Mouse (Mus musculus) 3T3-L1 (cell line): ENCODE measurements at regions not wholly inside any gene's neighbourhood (a gene's known extent, or its start where the extent isn't known, plus 50 kb on each side); places are given as distances from the start of the nearest gene placed in this dataset.
A peak's percentile ranks its signal among the peaks of the same experiment; 100 is the strongest.

Experiments
- DNase-seq: peaks from one replicate; pipeline ENCODE4 v3.0.0-alpha.2; 2015; ENCODE audit warnings: low read depth, low spot score

DNA sequence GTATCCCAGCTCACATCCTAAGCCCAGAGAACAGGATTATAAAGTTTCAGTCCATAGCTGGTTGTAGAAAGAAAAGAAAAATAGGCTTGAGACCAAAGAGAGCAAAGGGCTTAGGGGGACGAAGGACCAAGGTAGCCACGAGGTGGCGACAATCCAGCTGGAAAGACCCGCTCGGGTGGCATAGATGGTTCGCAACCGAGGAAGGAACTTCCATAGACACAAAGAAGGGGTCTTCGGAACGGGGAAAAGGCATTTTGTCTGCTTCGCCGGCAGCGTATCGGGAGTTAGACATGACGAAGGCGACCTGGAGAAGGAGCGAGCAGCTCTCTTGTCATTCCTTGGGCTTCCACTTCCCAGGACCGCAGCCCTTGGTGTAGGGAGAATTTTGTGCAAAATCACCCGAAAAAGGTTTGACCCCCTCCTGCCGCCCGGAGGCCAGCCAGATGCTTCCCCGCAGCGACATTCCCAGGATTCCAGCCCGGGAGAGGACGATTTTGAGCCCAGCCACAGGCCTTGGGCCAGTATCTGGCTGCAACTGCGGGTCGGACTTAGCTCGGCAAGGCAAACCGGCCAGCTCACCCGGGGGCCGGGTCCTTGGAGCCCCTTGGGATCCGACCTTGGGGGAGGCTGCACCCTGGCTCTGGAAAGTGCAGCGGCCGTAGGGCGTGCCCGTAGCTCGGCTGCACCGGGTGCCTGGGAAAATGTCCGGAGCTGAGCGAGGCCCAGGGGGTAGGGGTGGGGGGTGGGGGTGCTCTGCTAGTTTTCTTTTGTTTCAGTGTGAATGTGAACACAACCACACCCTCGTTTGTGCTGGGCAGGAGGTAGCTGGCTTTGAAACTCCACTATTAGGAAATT, 184.5 kb upstream of the Foxn2 start:
- peak; percentile 94 for DNase-seq

DNA sequence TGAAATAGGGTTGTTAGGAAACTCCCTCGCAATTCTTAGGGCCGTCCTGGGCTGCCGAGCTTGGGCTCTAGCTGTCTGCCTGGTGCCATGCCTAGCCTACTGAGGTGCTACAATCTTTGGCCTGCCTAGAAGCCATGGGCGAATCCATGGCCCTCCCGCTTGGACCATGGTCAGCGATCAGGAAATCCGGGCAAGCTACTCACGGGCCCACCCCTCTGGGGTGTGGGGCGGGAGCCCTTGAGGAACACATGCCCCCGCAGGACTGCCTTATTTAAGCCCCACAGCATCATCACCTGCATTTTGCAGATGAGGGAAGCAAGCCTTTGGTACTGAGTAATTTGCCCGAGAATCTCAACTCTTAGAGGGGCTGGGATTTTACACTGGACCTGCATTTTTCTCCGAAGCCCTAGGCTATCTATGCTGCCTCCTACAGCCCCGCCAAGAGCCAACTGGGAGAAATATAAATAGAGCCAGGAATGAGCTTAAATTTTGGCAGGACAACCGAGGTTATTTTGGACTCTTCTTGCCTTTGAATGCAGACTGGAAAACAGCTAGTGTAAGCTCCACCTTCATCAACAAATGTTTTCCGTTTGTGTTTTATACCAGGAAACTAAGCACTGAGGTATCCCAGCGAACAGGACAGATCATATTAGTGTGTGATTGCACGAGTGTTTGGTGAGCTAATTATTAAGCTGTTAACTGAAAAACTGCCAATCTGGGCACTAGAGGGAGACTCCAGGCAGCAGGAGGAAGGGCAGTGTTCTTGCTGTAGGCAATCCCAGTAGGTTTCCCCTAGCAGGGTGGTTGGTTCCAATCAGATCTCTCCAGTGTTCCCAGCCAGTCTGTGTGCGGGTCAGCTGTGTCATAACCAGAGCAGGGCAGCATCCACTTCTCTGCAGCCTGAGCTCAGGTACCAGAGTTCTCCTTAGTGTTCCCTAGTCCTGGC, 183.6 kb upstream of the Foxn2 start:
- peak; percentile 94 for DNase-seq

DNA sequence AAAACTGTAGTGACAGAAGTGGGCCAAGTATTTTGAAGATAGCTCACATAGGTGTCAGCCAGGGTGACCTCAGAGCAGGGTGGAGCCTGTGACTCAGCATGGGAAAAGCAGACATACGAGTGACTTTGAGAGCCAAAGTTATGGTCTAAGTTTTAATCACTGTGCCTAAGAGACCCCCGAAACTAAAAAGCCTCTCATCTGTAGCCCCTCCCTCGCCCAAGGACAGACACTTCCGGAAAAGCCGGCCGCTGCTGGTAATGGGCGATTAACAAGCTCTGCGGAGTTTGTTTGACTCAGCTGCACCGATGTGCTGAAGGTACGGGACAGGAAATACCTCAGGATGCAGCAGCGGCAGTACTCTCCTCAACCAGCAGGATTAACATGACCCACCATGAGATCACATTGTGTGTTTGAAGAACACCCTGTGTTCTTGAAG, 182.1 kb upstream of the Foxn2 start:
- DNase-seq = peak; percentile 67

DNA sequence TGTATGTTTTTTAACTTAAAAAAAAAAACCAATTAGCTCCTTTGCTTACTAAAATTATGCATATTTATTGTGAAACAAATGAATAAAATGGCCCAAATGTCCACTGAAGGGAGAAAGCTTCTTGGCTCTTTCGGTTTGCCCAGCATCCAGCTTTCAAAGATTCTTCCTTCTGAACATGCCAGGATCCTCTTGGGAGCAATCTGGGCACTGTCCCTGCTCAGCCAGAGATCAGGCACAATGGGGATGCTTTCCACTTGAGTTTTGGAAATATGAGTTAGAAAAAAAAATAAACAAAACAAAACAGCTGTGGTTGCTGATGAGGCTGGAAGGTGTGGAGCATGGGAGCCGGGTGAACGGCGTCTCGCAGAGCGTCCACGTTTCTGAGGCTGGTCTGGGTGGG, 180.3 kb upstream of the Foxn2 start:
- DNase-seq = no peak

DNA sequence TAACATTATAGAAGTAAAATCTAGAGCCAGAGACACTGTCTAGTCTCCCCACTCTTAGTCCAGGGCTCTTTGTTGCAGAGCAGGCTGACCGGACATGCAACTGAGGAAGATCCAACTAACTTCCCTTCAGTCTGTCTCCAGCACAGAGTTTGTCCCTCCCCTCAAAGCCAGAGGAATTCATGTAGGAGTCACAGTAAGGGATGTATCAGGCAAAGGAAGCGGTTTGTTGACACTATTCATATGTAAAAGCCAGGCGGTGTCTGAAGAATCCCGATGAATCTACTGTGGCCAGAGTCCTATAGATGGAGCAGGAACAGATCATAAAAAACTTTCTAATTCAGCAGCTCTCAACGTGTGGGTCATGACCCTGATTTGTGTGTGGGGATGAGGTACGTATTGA, 179.7 kb upstream of the Foxn2 start:
- peak; percentile 25 for DNase-seq

DNA sequence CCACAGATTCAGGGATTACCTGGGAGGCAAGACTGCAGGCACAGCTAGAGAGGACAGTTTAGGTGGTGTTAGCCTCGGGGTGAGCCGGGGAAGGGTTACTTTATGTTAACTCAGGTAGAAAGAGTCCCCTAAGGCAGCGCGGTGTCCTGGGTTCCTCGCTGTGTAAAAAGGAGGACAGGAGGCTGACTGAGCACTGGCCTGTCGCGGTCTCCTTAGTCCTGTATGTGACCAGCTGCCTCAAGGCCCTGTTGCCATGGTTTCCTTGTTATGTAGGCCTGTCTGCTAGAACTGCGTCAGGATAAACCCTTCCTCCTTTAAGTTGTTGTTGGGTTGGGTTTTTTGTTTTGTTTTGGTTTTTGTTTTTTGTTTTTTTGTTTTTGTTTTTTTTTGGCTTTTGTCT, 179.0 kb upstream of the Foxn2 start:
- DNase-seq = peak; percentile 21

DNA sequence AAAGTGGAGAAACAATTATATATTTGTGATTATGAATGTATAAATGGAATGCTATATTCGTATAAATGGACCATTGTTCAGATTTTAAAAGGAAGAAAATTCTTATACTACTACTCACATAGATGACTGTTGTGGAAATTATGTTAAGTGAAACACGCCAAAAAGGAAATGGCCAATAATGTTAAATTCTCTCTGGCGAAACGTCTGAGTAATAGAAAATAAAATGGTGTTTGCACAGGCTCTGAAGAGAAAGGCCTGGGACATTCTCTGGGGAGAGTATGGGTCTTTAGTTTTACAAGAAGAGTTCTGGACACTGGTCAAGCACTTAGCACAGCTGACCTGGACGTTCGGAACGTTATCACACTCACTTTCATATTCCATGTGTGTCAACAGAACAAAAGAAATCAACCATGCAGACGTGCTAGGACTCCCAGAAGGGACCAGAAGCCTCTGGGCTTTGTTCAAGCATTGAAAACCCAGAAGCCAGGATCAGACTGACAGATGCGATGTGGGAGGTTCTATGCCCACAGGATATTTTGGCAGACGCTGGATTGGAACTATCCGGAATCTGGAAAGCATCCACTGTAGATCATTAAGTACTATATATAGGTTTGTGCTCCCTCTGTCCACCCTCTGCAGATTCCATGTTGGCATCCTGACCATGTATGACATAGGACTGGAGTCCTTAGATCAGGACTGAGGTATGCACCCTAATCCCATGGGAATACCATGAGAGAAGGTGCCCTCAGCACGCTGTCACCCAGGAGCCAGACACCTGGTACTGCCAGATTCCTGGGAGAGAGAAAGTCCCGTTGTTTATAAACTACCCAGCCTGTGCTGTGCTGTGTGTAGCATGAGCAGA, 178.0 kb upstream of the Foxn2 start:
- peak; percentile 89 for DNase-seq

DNA sequence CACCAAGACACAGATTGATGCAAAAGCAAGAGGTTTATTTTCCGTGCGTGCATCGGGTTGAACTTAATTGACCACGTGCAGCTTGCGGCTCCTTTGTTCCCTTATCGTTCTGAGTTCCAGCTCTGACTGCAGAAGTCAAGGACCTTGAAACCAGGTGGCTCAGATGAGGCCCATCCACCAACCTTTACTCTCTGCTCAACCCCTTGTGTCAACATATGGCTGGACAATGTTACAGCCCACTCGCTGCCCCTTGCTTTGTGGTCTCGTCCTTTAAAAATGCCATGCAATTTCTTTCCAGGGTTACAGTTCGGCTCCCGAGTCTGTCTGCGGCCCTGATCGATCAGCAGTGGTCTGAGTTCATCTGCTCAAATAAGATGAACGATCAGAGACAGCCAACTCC, 175.2 kb upstream of the Foxn2 start:
- DNase-seq = no peak

DNA sequence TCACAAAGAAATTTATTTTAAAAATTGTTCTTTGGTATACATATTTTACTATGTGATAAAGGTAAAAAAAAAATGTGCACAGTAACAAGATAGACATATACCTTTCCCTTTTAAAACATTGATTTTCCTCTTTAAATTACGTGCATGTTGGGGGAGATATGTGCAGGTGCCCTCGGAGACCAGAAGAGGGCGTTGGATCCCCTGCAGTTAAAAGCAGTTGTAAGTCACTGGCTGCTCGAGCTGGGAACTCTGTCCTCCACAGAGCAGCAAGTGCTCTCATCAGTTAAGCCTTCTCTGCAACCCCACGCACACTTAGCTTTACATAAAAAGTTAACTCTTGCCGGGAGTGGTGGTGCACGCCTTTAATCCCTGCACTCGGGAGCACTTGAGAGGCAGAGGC, 172.3 kb upstream of the Foxn2 start:
- no peak for DNase-seq

DNA sequence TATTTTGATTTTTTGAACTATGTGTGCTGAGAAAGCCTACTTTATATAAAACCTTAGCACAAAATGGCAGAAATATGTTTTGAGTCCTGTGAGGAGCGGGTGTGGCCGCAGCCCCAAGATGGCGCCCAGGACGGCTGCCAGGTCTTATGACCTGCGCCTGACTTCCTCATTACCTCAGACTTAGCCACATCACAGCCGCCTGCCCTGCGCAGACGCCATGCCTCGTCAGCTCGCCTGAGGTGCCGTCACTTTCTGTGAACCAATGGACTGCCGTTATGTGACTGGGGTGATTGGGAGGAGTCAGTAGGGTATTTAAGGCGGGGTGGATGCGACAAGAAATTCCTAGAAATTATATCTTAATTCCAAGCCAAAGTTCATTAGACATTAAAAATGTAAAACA, 171.7 kb upstream of the Foxn2 start:
- DNase-seq = no peak

DNA sequence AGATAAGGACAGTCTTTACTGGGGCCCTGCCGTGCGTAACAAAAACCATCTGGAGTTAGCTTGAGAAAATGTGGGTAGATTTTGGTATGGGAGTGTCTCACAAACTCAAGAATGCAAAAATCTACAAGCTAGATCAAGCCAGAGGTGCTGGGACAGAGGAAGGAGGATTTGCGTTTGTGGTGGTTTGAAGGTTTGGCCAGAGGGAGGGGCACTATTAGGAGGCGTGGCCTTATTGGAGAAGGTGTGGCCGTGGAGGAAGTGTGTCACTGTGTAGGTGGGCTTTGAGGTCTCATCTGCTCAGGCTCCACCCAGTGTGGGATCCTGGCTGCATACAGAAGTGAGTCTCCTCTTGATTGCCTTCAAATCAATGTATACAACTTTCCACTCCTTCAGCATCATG, 169.6 kb upstream of the Foxn2 start:
- no peak for DNase-seq

DNA sequence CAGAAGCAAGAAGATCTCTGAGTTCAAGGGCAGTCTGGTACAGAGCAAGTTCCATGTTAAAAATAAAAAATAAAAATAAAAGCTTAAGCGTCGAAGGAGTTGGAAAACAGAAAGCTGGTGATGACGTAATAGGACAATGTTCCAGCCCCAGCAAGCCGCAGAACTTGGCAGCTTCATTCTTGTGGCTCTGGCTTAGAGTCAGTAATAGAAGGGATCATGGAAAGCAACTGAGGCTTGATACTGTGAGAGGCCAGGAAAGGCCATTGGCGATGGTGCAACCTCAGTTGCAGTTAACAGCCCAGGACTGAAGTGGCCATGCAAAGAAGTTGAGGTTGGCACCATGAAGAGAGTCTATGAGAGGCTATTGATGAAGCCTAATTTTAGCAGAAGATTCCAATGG, 168.3 kb upstream of the Foxn2 start:
- DNase-seq = no peak

DNA sequence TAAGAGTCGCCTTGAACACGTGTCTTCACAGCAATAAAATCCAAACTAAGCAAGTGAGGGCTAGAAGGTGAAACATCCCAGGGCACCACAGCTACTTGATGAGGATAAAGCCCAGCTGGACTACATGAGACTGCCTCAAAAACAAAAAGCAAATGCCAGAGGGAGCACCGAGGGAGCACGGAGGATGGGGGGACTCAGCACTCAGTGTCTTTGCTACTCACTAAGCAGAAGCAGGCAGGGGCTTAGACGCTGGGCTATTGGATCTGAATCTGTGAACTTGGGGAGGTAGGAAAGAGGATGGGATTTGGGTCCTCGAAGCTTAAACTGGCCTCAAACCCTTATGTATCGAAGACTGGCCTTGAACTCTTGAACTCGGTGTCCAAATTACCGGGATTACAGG, 167.0 kb upstream of the Foxn2 start:
- no peak for DNase-seq

DNA sequence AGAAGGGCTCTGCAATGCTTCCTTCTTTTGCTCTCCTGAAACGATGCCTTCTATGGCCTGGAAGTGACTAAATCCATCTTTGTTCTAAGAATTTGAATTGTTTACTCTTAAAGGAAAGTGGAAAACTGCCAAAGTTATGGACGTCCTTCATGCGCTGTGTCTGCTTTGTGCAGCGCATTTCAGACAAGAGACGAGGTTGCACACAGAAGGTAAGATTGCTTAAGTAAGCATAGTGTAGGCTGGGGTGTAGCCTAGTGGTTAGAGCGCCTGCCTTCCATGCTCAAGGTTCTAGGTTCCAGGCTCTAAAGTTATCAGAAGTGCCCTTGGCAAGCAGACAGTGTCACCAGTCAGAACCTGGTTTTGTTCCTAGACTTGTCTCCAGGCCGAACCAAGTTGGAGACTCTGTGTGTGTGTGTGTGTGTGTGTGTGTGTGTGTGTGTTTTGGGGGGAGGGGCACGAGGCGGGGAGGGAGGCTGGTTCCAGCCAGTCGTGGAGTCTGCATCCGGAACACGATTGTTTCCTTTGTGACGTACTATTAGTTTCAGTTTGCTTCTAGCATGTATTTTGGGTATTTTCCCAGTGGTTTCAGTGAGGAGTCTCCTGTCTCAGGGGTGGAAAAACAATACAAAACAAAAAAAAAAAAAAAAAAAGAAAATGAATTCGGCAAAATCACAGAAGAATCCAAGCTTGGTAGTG, 166.4 kb upstream of the Foxn2 start:
- no peak for DNase-seq

DNA sequence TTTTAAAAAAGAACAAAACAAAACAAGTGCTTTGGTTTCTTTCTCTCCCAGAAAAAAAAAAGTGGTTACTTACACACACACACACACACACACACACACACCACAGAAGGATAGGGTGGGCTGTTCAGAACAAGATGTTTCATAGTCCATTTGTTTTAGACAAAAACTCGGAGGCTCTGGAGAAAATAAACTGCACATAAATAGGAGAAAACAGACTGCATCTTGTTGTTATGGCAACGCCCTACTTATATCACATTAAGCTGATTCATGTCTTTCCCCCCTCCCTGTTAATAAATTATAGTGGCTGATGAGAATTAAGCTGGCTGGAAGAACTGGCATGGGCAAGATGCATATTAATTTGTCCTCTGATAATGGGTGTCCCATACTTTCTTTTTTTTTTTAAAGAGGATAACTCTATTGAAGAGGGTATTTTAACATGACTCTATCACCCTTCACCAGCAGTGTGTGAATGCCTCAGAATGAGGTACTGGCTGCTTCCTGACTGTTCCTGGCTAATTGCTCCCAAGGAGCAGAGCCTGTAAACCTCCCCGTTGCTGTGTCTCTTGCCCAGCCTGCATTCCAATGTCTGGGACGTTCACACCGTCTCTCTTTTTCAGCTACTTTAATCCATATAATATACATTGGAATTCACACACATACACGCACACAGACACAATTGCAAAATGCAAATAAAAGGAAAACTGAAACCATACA, 165.6 kb upstream of the Foxn2 start:
- no peak for DNase-seq

DNA sequence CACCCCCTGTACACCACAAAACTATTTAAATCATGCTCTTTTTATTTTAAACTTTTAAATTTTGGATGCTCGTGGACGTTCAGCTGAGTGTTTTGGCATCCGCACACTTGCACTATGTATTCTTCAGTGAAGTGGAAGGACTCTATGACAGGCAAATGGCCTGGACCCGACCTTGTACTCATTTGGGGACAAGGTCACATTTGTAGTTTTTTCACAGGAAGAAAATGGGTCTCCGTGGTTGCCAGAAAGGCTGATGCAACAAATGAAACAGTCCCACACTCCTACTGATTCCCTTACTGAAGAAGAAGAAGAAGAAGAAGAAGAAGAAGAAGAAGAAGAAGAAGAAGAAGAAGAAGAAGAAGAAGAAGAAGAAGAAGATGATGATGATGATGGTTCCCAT, 160.9 kb upstream of the Foxn2 start:
- no peak for DNase-seq

DNA sequence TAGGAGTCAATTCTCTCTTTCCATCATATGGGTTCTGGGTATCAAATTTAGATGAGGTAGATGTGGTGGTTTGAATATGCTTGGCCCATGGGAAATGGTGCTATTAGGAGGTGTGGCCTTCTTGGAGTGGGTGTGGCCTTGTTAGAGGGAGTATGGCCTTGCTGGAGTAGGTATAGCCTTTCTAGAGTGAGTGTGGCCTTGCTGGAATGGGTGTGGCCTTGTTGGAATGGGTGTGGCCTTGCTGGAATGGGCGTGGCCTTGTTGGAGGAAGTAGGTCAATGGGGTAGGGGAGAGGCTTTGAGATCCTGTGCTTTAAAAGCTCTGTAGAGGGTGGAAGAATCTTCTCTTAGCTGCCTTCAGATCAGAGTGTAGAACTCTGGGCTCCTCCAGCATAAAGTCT, 157.8 kb upstream of the Foxn2 start:
- no peak for DNase-seq

DNA sequence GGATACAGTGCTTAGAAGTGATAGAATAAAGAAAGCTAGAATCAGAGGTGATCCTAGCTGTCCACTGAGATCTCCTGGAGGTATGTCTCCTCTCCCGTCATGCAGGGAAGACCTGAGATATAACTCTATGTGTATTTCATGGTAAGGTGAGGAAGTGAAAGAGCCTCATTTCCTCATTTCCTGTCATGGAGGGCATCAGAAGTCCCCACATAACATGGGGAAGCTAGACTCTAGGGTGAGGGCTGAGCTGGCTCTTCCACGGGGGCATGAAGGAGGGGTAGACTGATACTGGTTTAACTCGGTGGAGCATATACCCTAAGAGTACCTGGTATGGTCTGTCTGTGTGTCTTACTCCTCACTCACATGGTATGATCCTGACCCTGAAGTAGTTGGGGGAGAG, 156.0 kb upstream of the Foxn2 start:
- no peak for DNase-seq

DNA sequence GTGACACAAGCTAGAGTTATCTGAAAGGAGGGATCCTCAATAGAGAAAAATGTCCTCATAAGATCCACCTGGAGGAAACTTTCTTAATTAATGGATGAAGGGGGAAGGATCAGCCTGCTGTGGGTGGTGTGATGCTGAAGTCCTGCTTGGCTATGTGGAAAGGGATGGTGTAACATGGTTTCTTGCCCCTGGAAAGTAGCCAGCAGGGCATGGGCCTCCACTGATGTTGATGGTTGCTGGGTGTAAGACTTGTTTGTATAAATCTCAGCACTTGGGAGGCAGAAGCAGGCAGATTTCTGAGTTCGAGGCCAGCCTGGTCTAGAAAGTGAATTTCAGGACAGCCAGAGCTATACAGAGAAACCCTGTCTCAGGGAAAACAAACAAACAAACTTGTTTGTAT, 152.7 kb upstream of the Foxn2 start:
- no peak for DNase-seq

DNA sequence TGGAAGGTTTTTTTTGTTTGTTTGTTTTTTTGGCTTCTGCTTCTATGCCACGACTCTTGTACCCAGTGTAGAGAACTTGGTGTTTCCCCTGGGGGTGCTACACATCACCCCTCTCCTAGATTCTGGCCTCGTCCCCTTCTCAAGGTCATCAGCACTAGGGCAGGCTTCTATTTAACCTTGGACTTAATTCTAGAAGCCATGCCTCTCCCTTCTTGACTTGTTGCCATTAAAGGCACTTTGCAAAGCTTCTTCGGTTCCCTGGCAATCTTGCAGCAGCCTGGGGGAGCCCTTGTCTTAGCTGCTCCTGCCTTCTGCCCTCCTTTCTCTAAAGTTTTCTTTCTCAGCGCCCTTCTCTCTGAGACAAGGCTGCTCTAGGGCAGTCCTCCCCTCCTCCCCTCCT, 143.0 kb upstream of the Foxn2 start:
- DNase-seq = no peak

DNA sequence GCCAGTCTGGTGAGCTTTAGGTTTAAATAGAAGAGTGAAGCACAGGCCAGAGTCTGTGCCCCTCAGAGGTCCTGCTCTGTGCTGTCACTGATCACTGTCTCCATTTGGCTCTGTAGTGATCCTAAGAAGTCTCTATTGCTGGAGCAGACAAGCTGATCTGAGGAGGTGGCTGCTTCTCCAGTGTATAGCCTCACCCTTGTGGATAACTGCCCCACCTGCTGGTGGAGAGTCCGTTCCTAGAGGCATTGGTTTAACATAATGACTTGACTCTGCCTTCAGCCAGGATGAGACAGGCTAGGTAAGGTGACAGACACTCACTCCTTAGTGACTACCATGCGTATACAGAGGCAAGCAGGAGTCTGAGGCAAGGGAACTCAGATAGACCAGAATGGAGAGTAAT, 136.5 kb upstream of the Foxn2 start:
- DNase-seq = peak; percentile 64
